Mouse (Mus musculus) Patski (cell line): Measurements from ENCODE around the gene Gm4881. TPM values are rescaled to one million over a fixed set of nuclear protein-coding genes. Genes with fewer than 3 reads are reported as not detected.

Experiments used
- ATAC-seq: fragments of 100-300 bp; one replicate; pipeline ENCODE4 v1.8.0; 2021
- CTCF ChIA-PET: fragments of 350-600 bp; sonication (Branson Sonifier 250); formaldehyde crosslinking; loops from one replicate; lab custom pipeline; 2022; ENCODE audit warnings: inconsistent platforms; lab: Charles Lee
- POLR2A ChIA-PET: fragments of 350-600 bp; sonication (Branson Sonifier 250); formaldehyde crosslinking; loops from one replicate; lab custom pipeline; 2022; ENCODE audit warnings: antibody characterized with exemption, inconsistent platforms; lab: Charles Lee
- DNase-seq: peaks from one replicate; pipeline ENCODE4 v3.0.0-alpha.2; 2011; ENCODE audit warnings: low read depth, low spot score
- H3K27me3 ChIP-seq: fragments of 371-371 bp; one replicate; pipeline ENCODE4 v1.5.1; 2021
- CTCF ChIP-seq: fragments of 100-300 bp; IDR thresholded peaks from one replicate; pipeline ENCODE4 v1.5.1; 2021
- in situ Hi-C: fragments of 300-500 bp; cut with MboI; formaldehyde crosslinking; loops from 3 replicates; pipeline ENCODE4 v1.11.1; 2018; ENCODE audit warnings: low pct_unique_long_range_greater_than_20kb, mixed read lengths
- polyA plus RNA-seq: library from polyadenylated mRNA; unstranded; gene quantifications from one replicate; pipeline ENCODE4 v1.2.3, GENCODE M21; 2021

The Gm4881 gene
- polyA plus RNA-seq, 1 experiment from 2014 or later: not detected

DNA sequence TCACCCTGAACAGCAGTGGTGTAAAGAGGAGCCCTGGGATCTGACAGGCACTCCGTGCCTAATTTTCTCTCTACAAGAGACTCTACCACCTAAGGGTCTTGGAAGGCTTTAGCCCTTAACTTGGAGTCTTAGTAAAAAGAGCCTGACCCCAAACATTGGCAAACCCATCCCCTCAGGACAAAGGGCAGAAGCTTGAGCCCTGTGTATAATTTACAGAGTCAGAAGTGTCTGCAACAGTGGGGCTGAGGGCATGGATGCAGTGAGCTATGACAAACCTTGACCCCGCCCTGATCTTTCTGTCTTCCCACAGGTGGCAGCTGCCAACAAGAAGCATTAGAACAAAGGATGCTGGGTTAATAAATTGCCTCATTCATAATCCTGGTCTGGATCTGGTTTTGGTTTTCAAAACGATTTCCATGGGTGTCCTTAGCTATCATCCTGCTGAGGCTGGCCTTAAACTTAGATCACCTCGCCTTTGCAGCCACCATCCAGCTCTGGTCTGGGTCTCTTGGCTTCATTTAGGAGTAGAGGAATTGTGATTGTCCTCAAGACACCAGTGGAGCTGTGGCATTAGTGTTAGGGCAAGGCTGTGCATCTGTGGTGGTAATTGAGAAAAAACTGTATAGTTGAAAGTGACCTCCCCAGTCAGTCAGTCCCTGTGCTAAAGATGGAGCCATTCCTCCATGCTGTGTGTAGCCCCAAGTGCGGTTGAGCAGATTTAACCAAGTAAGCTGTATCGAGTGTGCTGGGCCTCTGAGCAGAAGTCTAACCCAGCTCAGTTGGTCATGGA is 54.7 kb downstream of the Gm4881 start:
- no peak for ATAC-seq

DNA sequence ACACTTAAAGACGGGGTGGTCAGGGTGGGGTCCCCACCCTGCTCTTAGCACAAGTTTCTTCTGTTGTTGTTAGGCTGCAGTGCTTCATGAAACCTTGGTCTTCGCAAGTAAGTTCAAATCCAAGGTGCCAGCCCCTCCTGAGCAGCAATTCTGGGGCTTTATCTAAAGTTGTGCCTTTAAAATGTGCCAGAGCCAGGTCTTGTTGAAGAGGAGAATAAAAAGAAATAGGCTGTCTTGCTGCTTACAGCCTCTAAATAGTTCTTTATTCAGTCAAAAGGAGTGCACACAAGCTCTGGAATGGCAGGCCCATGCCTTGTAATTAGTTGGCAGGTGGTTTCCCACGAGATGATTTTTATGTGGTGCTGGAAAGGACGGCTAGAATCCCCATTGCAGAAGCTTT is 57.2 kb downstream of the Gm4881 start:
- TF ChIP-seq CTCF: no peak
- ATAC-seq (no peak), DNase-seq (no peak)
- in situ Hi-C loops: no loop called here
- H3K27me3 ChIP-seq: no peaks in the 10 kb centered on the region
- CTCF ChIA-PET: no interaction called here
- POLR2A ChIA-PET: interaction anchor here (0.8 kb wide), 1 partner anchor 19 kb away, joined by 3 read pairs; no protein-coding TSS in a partner anchor

More for the DNA sequence above, 54.7 kb downstream of the Gm4881 start:
- no peak for TF ChIP-seq CTCF
- CTCF ChIA-PET: interaction anchor here (1.2 to 3.0 kb wide), 6 partner anchors 9 to 83 kb away, joined by 3 to 25 read pairs (median 4); partner anchors contain the start of genes Arhgef1 and Rabac1
- in situ Hi-C loops: no loop called here
- POLR2A ChIA-PET: interaction anchor here (0.7 to 1.1 kb wide), 2 partner anchors 14 to 281 kb away, joined by 3 to 4 read pairs; no protein-coding TSS in a partner anchor
- no peaks in the 10 kb centered on the region for H3K27me3 ChIP-seq
- DNase-seq: peak; percentile 54

DNA sequence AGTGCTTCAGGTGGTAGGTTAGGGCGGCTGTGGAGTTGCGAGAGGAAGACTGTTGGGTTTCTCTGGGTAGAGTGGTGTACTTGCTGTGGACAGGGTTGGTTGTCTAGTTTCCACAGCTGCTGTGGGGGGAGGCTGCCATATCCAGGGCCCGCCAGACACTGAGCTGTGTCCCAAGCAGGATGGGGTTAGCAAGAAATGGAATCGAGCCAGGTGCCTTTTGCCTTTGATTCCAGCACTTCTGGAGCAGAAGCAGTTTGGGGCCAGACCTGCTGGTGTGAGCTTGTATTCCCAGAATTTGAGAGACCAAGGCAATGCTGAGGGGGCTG is 58.0 kb downstream of the Gm4881 start:
- POLR2A ChIA-PET: interaction anchor here (1.0 kb wide), 1 partner anchor 18 kb away, joined by 6 read pairs; no protein-coding TSS in a partner anchor
- CTCF ChIA-PET: no interaction called here
- no peak for DNase-seq
- no peak for TF ChIP-seq CTCF
- in situ Hi-C loops: no loop called here
- H3K27me3 ChIP-seq: no peaks in the 10 kb centered on the region
- ATAC-seq: no peak

DNA sequence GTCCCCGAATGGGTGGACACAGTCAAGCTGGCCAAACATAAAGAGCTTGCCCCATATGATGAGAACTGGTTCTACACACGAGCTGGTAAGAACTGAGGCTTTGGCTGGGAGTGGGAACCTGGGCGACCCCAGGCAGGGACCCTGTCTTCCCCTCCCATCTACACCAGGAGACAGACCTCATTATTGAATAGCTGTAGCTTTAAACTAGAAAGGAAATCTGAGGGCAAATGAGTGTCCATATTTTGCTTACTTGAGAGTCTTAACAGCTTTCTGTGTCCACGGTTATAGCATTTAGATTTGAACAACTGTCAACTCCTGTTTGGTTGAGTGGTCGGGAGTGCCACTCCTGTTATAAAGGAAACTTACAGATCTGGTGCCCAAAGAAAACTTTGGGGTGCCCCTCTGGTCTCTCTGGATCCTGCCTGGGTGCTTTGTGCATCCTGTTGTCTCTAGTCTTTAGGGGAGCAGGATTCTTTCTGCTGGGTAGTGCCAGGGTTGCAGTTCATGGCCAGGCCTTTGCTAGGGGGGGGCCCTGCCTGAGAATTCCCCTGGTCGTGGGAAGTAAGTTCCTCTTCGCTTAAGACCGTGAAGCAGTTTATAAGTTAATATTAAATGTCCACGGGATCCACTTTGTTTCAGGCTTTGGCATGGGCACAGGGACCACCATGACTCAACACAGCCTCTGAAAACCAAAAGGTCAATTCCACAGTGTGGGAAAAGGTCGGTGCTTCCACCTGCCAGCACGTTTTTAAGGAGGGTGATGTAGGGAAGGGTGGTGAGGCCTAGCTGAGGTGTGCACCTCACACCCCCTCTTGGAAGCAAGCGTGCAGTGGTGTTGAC is 58.6 kb downstream of the Gm4881 start:
- TF ChIP-seq CTCF: no peak
- no peak for ATAC-seq
- DNase-seq: no peak
- POLR2A ChIA-PET: interaction anchor here (0.6 to 1.0 kb wide), 2 partner anchors 19 kb away, joined by 3 to 6 read pairs; no protein-coding TSS in a partner anchor
- H3K27me3 ChIP-seq: no peaks in the 10 kb centered on the region
- in situ Hi-C loops: no loop called here
- CTCF ChIA-PET: interaction anchor here (2.1 kb wide), 1 partner anchor 18 kb away, joined by 6 read pairs; no protein-coding TSS in a partner anchor

DNA sequence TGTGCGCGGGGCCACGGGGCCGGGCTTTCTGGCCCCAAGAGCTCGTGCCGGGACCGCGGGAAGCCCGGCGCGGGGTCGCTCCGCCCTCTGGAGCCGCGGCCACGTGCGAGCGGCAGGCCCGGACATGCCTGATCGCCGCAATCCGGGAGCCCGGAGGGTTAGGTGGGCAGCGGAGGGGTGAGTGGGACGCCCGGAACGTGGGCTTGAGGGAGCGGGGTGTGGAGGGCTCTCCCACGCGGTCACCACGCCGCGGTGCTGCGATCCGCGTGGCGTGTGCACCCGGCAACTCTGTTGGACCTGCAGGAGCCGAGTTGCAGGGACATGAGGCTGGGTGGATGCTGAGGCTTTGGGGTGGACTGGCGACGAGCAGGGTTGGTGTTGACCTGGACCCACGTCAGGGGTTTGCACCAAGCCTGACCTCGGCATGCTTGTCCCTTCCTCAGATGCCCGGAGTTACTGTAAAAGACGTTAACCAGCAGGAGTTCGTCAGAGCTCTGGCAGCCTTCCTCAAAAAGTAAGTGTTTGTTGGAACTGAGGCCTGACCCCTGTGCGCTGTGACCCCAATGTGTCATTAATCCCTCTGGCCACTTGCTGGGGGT is 59.5 kb downstream of the Gm4881 start:
- TF ChIP-seq CTCF: no peak
- CTCF ChIA-PET: interaction anchor here (2.1 kb wide), 1 partner anchor 19 kb away, joined by 6 read pairs; no protein-coding TSS in a partner anchor
- no peaks in the 10 kb centered on the region for H3K27me3 ChIP-seq
- ATAC-seq: no peak
- POLR2A ChIA-PET: interaction anchor here (0.6 to 1.2 kb wide), 2 partner anchors 19 to 20 kb away, joined by 3 read pairs; no protein-coding TSS in a partner anchor
- in situ Hi-C loops: loop anchor here (5.0 kb wide), 1 partner anchor 88 kb away; the partner anchor contains the start of gene Rabac1
- no peak for DNase-seq

DNA sequence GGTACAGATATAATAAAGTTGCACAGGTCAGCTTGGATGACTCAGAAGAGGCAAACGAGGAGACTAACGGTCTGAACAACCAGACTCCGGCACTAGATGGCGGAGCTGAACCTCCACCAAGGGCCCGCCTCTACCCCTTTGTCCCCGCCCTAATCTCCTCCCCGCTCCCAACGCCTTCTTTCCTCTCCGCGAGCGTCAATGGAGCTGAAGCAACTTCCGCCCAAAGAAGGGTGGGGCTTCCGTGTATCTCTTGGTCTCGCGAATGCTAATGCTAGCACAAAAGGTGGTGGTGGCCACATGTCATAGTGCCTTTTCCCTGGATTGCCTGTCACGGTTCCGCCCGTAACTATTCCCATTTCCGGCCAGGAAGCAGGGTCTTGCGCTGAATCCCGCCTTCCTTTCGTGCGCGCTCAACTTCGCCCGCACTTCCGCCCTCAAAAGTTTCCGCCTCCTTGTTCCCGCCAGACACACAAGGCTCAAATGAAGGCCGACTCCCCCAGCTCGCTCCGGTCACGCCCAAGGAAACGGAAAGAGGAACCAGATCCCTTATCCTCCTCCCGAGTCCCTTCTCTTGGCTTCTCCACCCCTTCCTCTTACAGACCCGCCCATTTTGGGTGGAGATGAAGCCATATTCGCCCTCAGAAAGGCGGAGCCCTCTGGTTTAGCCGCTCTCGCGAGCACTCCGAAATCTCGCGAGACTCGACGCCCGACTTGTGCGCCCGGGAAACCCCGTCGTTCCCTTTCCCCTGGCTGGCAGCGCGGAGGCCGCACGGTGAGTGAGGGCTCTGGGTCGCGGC is 60.2 kb downstream of the Gm4881 start, which contains the start of gene Rps19:
Gene Rps19, plus strand, starts transcription at position 476 of the 797 bp plus-strand sequence.
- DNase-seq (peak; percentile 99), ATAC-seq (peak; percentile 91)
- no peaks in the 10 kb centered on the region for H3K27me3 ChIP-seq
- POLR2A ChIA-PET: interaction anchor here (1.1 to 1.2 kb wide), 2 partner anchors 19 to 88 kb away, joined by 3 to 4 read pairs; partner anchors contain the start of gene Rabac1
- CTCF ChIA-PET: interaction anchor here (2.1 kb wide), 1 partner anchor 20 kb away, joined by 6 read pairs; no protein-coding TSS in a partner anchor
- in situ Hi-C loops: loop anchor here (5.0 kb wide), 1 partner anchor 88 kb away; the partner anchor contains the start of gene Rabac1
- no peak for TF ChIP-seq CTCF

DNA sequence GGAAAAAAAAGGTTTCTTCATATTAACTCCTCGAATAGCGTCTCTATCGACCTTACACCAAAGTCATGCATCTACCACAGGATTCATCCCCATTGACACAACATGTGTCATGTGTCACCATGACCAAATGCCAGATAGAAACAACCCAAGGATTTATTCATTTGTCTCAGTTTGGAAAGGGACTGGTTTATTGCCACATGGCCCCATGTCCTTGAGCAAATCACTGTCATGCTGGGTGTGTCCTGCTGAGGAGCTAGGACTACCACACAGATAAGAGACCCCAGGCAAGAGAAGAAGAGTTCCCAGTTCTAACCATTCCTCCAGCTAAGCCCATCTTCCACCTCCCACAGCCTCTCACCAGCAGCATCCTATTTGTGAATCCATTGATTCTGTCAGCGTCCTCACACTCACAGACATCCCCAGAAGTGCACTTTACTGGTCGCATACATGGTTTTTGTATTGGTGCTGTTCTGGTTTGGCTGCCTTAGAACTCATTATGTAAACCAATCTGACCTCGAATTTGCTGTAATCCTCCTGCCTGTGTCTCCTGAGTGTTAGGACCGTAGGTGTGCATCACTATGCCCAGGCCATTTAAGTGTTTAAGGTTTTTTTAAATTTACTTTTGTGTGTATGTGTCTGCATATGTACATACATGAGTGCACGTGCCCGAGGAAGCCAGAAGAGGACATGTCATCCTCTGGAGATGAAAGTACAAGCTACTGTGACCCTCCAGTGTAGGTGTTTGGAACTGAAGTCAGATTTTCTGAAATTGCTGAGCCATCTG is 61.7 kb downstream of the Gm4881 start:
- ChIA-PET CTCF (interaction anchor here (0.8 to 0.9 kb wide), 2 partner anchors 36 to 38 kb away, joined by 3 read pairs; no protein-coding TSS in a partner anchor), POLR2A (no interaction called here)
- H3K27me3 ChIP-seq: peaks cover 4% of the 10 kb centered on the region
- DNase-seq (no peak), ATAC-seq (no peak)
- in situ Hi-C loops: loop anchor here (5.0 kb wide), 1 partner anchor 90 kb away; the partner anchor contains the start of gene Rabac1
- no peak for TF ChIP-seq CTCF

DNA sequence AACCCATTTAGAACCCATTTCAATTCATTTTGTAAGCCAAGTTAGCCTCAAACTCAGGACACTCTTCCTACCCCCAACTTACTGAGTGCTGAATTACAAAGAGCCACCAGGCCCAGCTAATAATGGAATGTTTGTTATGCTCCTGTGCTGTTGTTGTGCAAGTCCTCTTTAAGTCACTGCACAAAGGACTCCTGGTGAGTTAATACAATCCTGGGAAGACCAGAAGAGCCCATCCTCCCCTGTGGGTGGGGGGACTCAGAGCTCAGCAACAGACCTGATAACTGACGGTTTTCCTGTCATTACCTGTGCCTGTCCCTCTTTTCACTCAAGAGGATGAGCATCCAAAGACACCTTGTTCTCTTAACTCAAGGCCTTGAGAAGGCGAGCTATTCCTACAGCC is 64.7 kb downstream of the Gm4881 start:
- ChIA-PET CTCF (interaction anchor here (1.1 to 1.5 kb wide), 3 partner anchors 11 to 63 kb away, joined by 3 to 4 read pairs (median 3); no protein-coding TSS in a partner anchor), POLR2A (interaction anchor here (1.4 kb wide), 1 partner anchor 10 kb away, joined by 3 read pairs; the partner anchor contains the start of gene Lypd4)
- ATAC-seq (no peak), DNase-seq (no peak)
- in situ Hi-C loops: loop anchor here (5.0 kb wide), 1 partner anchor 93 kb away; the partner anchor contains the start of gene Rabac1
- no peak for TF ChIP-seq CTCF
- peaks cover 11% of the 10 kb centered on the region for H3K27me3 ChIP-seq
